Mouse (Mus musculus): ENCODE measurements around the gene Tstd1. TPM values are rescaled to one million over a fixed set of nuclear protein-coding genes. Genes with fewer than 3 reads are reported as not detected.
A peak's percentile ranks its signal among the peaks of the same experiment; 100 is the strongest.

Tstd1 gene
- polyA plus RNA-seq, 1 experiment from 2014 or later: 7.5 TPM

GRCm38 (mm10) chr1:171424638-171425037 lies 6.0 kb downstream of the Tstd1 start:
- 0 out of 2 replicates have a peak, but pooled peaks cover 4% of the 10 kb centered on the region for H3K4me1 ChIP-seq
- H3K27me3 ChIP-seq (ENCODE audit: low read depth, poor library complexity, severe bottlenecking): no peaks in the 10 kb centered on the region
- H3K4me3 ChIP-seq: no peak overlapping the region
- 73% methylated on average over 5 of the region's 5 CpGs for WGBS
- H3K9me3 ChIP-seq (replicated peaks): no peaks in the 10 kb centered on the region
- no peak for DNase-seq (ENCODE audit: low spot score)
- peaks cover 21% of the 10 kb centered on the region for H3K36me3 ChIP-seq
- no peak overlapping the region for H3K27ac ChIP-seq

- H3K9me3 ChIP-seq (replicated peaks): no peaks in the 10 kb centered on the region
- DNase-seq (ENCODE audit: low spot score): no peak
- H3K4me3 ChIP-seq: no peak overlapping the region
- no peak overlapping the region for H3K27ac ChIP-seq
- no peaks in the 10 kb centered on the region for H3K27me3 ChIP-seq (ENCODE audit: low read depth, poor library complexity, severe bottlenecking)
- peaks cover 16% of the 10 kb centered on the region for H3K36me3 ChIP-seq
- 73% methylated on average over 4 of the region's 4 CpGs for WGBS
- H3K4me1 ChIP-seq: 0 out of 2 replicates have a peak, but pooled peaks cover 4% of the 10 kb centered on the region
Observed at GRCm38 (mm10) chr1:171425126-171425525, 6.5 kb downstream of the Tstd1 start.

- WGBS: 77% methylated on average over 5 of the region's 5 CpGs
- Histone ChIP-seq H3K27ac (no peak overlapping the region), H3K4me3 (no peak overlapping the region), H3K9me3 (replicated peaks) (no peaks in the 10 kb centered on the region), H3K4me1 (peaks cover 15% of the 10 kb centered on the region), H3K27me3 (ENCODE audit: low read depth, poor library complexity, severe bottlenecking) (peaks cover 10% of the 10 kb centered on the region), H3K36me3 (no peaks in the 10 kb centered on the region)
- DNase-seq (ENCODE audit: low spot score): no peak
Observed at GRCm38 (mm10) chr1:171432158-171432557, 13.5 kb downstream of the Tstd1 start.

GRCm38 (mm10) chr1:171435288-171435814 lies 16.7 kb downstream of the Tstd1 start:
- no peak overlapping the region for H3K27ac ChIP-seq
- H3K27me3 ChIP-seq (ENCODE audit: low read depth, poor library complexity, severe bottlenecking): peaks cover 39% of the 10 kb centered on the region
- no peak overlapping the region for H3K4me3 ChIP-seq
- no peaks in the 10 kb centered on the region for H3K36me3 ChIP-seq
- peaks cover 43% of the 10 kb centered on the region for H3K4me1 ChIP-seq
- no peaks in the 10 kb centered on the region for H3K9me3 ChIP-seq (replicated peaks)
- WGBS: 8% methylated on average over 7 of the region's 7 CpGs
- DNase-seq (ENCODE audit: low spot score): no peak

- peaks cover 39% of the 10 kb centered on the region for H3K27me3 ChIP-seq (ENCODE audit: low read depth, poor library complexity, severe bottlenecking)
Observed at GRCm38 (mm10) chr1:171435974-171436373, 17.3 kb downstream of the Tstd1 start.

GRCm38 (mm10) chr1:171437264-171438013 lies 18.8 kb downstream of the Tstd1 start, which contains the start of gene F11r:
Gene F11r (plus strand): TSS chr1:171437535.
- H3K27me3 ChIP-seq (ENCODE audit: low read depth, poor library complexity, severe bottlenecking): peaks cover 39% of the 10 kb centered on the region
- H3K36me3 ChIP-seq: no peaks in the 10 kb centered on the region
- H3K9me3 ChIP-seq (replicated peaks): no peaks in the 10 kb centered on the region
- H3K4me1 ChIP-seq: peaks cover 56% of the 10 kb centered on the region
- DNase-seq (ENCODE audit: low spot score): peak; percentile 81
- H3K27ac ChIP-seq: peak within 1 kb of the TSS; percentile 59
- peak within 1 kb of the TSS; percentile 55 for H3K4me3 ChIP-seq
- WGBS: under 1% methylated on average over 46 of the region's 46 CpGs

More at GRCm38 (mm10) chr1:171435974-171436373, 17.3 kb downstream of the Tstd1 start:
- no peak overlapping the region for H3K27ac ChIP-seq
- WGBS: 38% methylated on average over 1 of the region's 1 CpGs
- H3K36me3 ChIP-seq: no peaks in the 10 kb centered on the region
- peaks cover 47% of the 10 kb centered on the region for H3K4me1 ChIP-seq
- no peaks in the 10 kb centered on the region for H3K9me3 ChIP-seq (replicated peaks)
- H3K4me3 ChIP-seq: no peak overlapping the region
- no peak for DNase-seq (ENCODE audit: low spot score)

- Histone ChIP-seq H3K4me1 (peaks cover 56% of the 10 kb centered on the region), H3K27ac (peak overlapping the region; percentile 59), H3K27me3 (ENCODE audit: low read depth, poor library complexity, severe bottlenecking) (peaks cover 39% of the 10 kb centered on the region)
Observed at GRCm38 (mm10) chr1:171438014-171438670, 19.5 kb downstream of the Tstd1 start.

GRCm38 (mm10) chr1:171439072-171439471 lies 20.4 kb downstream of the Tstd1 start:
- 21% methylated on average over 8 of the region's 8 CpGs for WGBS
- DNase-seq (ENCODE audit: low spot score): no peak
- Histone ChIP-seq H3K4me3 (peak overlapping the region; percentile 55), H3K27ac (no peak overlapping the region), H3K9me3 (replicated peaks) (no peaks in the 10 kb centered on the region), H3K27me3 (ENCODE audit: low read depth, poor library complexity, severe bottlenecking) (peaks cover 39% of the 10 kb centered on the region), H3K36me3 (peaks cover 5% of the 10 kb centered on the region; the same call in 1 of the 2 replicates), H3K4me1 (peaks cover 56% of the 10 kb centered on the region)

More at GRCm38 (mm10) chr1:171438014-171438670, 19.5 kb downstream of the Tstd1 start:
- H3K36me3 ChIP-seq: no peaks in the 10 kb centered on the region
- H3K9me3 ChIP-seq (replicated peaks): no peaks in the 10 kb centered on the region
- peak; percentile 44 for DNase-seq (ENCODE audit: low spot score)
- WGBS: 2% methylated on average over 18 of the region's 18 CpGs
- peak overlapping the region; percentile 55 for H3K4me3 ChIP-seq

GRCm38 (mm10) chr1:171440025-171440725 lies 21.5 kb downstream of the Tstd1 start:
- Histone ChIP-seq H3K4me3 (0 out of 2 replicates have a peak overlapping the region, but pooled peaks have one; percentile 4), H3K4me1 (peaks cover 52% of the 10 kb centered on the region), H3K9me3 (replicated peaks) (no peaks in the 10 kb centered on the region), H3K36me3 (peaks cover 5% of the 10 kb centered on the region; the same call in 1 of the 2 replicates), H3K27me3 (ENCODE audit: low read depth, poor library complexity, severe bottlenecking) (peaks cover 39% of the 10 kb centered on the region), H3K27ac (peak overlapping the region; percentile 36; the same call in 1 of the 2 replicates)
- DNase-seq (ENCODE audit: low spot score): no peak
- WGBS: 43% methylated on average over 9 of the region's 9 CpGs

GRCm38 (mm10) chr1:171441466-171442412 lies 23.1 kb downstream of the Tstd1 start:
- no peak overlapping the region for H3K4me3 ChIP-seq
- DNase-seq (ENCODE audit: low spot score): no peak

GRCm38 (mm10) chr1:171442413-171442760 lies 23.7 kb downstream of the Tstd1 start:
- 0 out of 2 replicates have a peak overlapping the region, but pooled peaks have one; percentile 27 for H3K27ac ChIP-seq
- H3K36me3 ChIP-seq: peaks cover 5% of the 10 kb centered on the region; the same call in 1 of the 2 replicates
- H3K4me3 ChIP-seq: no peak overlapping the region
- 82% methylated on average over 8 of the region's 8 CpGs for WGBS
- no peaks in the 10 kb centered on the region for H3K9me3 ChIP-seq (replicated peaks)
- H3K4me1 ChIP-seq: peaks cover 42% of the 10 kb centered on the region
- H3K27me3 ChIP-seq (ENCODE audit: low read depth, poor library complexity, severe bottlenecking): peaks cover 26% of the 10 kb centered on the region
- DNase-seq (ENCODE audit: low spot score): no peak

More at GRCm38 (mm10) chr1:171441466-171442412, 23.1 kb downstream of the Tstd1 start:
- Histone ChIP-seq H3K4me1 (peaks cover 45% of the 10 kb centered on the region), H3K27ac (0 out of 2 replicates have a peak overlapping the region, but pooled peaks have one; percentile 27), H3K36me3 (peaks cover 5% of the 10 kb centered on the region; the same call in 1 of the 2 replicates), H3K9me3 (replicated peaks) (no peaks in the 10 kb centered on the region), H3K27me3 (ENCODE audit: low read depth, poor library complexity, severe bottlenecking) (peaks cover 33% of the 10 kb centered on the region)
- WGBS: 55% methylated on average over 7 of the region's 7 CpGs

Measured in limb, embryonic 10.5 days (tissue).